Mouse (Mus musculus) lung, embryonic 14.5 days (tissue): ENCODE measurements at regions not wholly inside any gene's neighbourhood (a gene's known extent, or its start where the extent isn't known, plus 50 kb on each side); places are given as distances from the start of the nearest gene placed in this dataset.
A peak's percentile ranks its signal among the peaks of the same experiment; 100 is the strongest.

Experiments used
- ATAC-seq: fragments of 200-750 bp; cut with Nextera tagmentation; 2 replicates; pipeline ENCODE4 v1.8.0; 2017; ENCODE audit warnings: mild to moderate bottlenecking, moderate TSS enrichment, moderate library complexity; ENCODE audit not compliant: insufficient read depth
- DNase-seq: peaks from one replicate; pipeline ENCODE4 v3.0.0-alpha.2; 2015
- H3K27ac ChIP-seq: fragments of 300-500 bp; sonication (generic); 2 replicates; pipeline ENCODE4 v1.5.1; 2014; ENCODE audit warnings: low read depth, mild to moderate bottlenecking, moderate library complexity
- H3K27me3 ChIP-seq: fragments of 300-500 bp; sonication (generic); 2 replicates; pipeline ENCODE4 v1.6.1; 2014; ENCODE audit warnings: low read length, control low read depth; ENCODE audit not compliant: insufficient read depth
- H3K36me3 ChIP-seq: fragments of 300-500 bp; sonication (generic); 2 replicates; pipeline ENCODE4 v1.6.1; 2014; ENCODE audit warnings: control low read depth; ENCODE audit not compliant: insufficient read depth
- H3K4me1 ChIP-seq: fragments of 300-500 bp; sonication (generic); 2 replicates; pipeline ENCODE4 v1.6.1; 2014; ENCODE audit warnings: antibody characterized with exemption, control low read depth; ENCODE audit not compliant: insufficient read depth
- H3K4me2 ChIP-seq: fragments of 300-500 bp; sonication (generic); 2 replicates; pipeline ENCODE4 v1.6.1; 2014; ENCODE audit warnings: mild to moderate bottlenecking
- H3K4me3 ChIP-seq: fragments of 300-500 bp; sonication (generic); 2 replicates; pipeline ENCODE4 v1.5.1; 2014; ENCODE audit warnings: low read depth, low read length
- H3K9ac ChIP-seq: fragments of 300-500 bp; sonication (generic); 2 replicates; pipeline ENCODE4 v1.6.1; 2014
- H3K9me3 ChIP-seq: fragments of 300-500 bp; sonication (generic); 2 replicates; pipeline ENCODE4 v1.6.1; 2016; ENCODE audit warnings: low read depth, low read length, control low read depth
- CTCF ChIP-seq: IDR thresholded peaks from 2 replicates; pipeline ENCODE4 v1.5.1; 2016; ENCODE audit warnings: antibody characterized with exemption, low read depth
- WGBS: fragments of 180-500 bp; shearing (Covaris S2); extraction: QIAGEN DNeasy Blood & Tissue Kit; methylation state at CpG from one replicate; pipeline ENCODE4 v1.1.7; 2014; 5-methylcytosine and 5-hydroxymethylcytosine counted together

- H3K9me3 ChIP-seq = no peaks in the 10 kb centered on the region
- H3K36me3 ChIP-seq = no peaks in the 10 kb centered on the region
- no peak overlapping the region for H3K9ac ChIP-seq
- H3K4me2 ChIP-seq = no peak overlapping the region
- no peaks in the 10 kb centered on the region for H3K4me1 ChIP-seq
- DNase-seq = no peak
- 40% methylated on average over 19 of the region's 19 CpGs for WGBS
- no peak overlapping the region for H3K27ac ChIP-seq
- TF ChIP-seq CTCF = no peak
- H3K27me3 ChIP-seq = no peaks in the 10 kb centered on the region
- no peak overlapping the region for H3K4me3 ChIP-seq
- ATAC-seq = no peak
These were observed 279.4 kb upstream of the Pard3b start for GRCm38 (mm10) chr1:61359011-61359930.

- no peaks in the 10 kb centered on the region for H3K36me3 ChIP-seq
- H3K4me3 ChIP-seq = no peak overlapping the region
- 43% methylated on average over 4 of the region's 4 CpGs for WGBS
- H3K27ac ChIP-seq = no peak overlapping the region
- H3K9me3 ChIP-seq = no peaks in the 10 kb centered on the region
- no peak overlapping the region for H3K4me2 ChIP-seq
- no peaks in the 10 kb centered on the region for H3K27me3 ChIP-seq
- no peak for TF ChIP-seq CTCF
- H3K4me1 ChIP-seq = 0 out of 2 replicates have a peak, but pooled peaks cover 3% of the 10 kb centered on the region
- no peak for ATAC-seq
- no peak for DNase-seq
- H3K9ac ChIP-seq = no peak overlapping the region
These were observed 266.0 kb upstream of the Pard3b start for GRCm38 (mm10) chr1:61372581-61372980.

- peak overlapping the region; percentile 19; the same call in 1 of the 2 replicates for H3K27ac ChIP-seq
- WGBS = 38% methylated on average over 17 of the region's 17 CpGs
These were observed 264.7 kb upstream of the Pard3b start for GRCm38 (mm10) chr1:61373661-61374491.

GRCm38 (mm10) chr1:61376417-61376816 lies 262.2 kb upstream of the Pard3b start:
- Histone ChIP-seq H3K36me3 (no peaks in the 10 kb centered on the region), H3K4me2 (peak overlapping the region; percentile 50; the same call in 1 of the 2 replicates), H3K27ac (no peak overlapping the region), H3K9me3 (no peaks in the 10 kb centered on the region), H3K27me3 (no peaks in the 10 kb centered on the region), H3K9ac (no peak overlapping the region), H3K4me1 (0 out of 2 replicates have a peak, but pooled peaks cover 3% of the 10 kb centered on the region), H3K4me3 (no peak overlapping the region)
- ATAC-seq (0 out of 2 replicates have a peak, but pooled peaks have one; percentile 20), DNase-seq (peak; percentile 26)
- TF ChIP-seq CTCF = no peak
- 42% methylated on average over 4 of the region's 4 CpGs for WGBS

More at GRCm38 (mm10) chr1:61373661-61374491, 264.7 kb upstream of the Pard3b start:
- Histone ChIP-seq H3K4me3 (no peak overlapping the region), H3K36me3 (no peaks in the 10 kb centered on the region), H3K9me3 (no peaks in the 10 kb centered on the region), H3K27me3 (no peaks in the 10 kb centered on the region), H3K4me1 (0 out of 2 replicates have a peak, but pooled peaks cover 3% of the 10 kb centered on the region), H3K9ac (no peak overlapping the region), H3K4me2 (no peak overlapping the region; the same call in 1 of the 2 replicates)
- ATAC-seq (peak; percentile 67; the same call in 1 of the 2 replicates), DNase-seq (peak; percentile 65)
- no peak for TF ChIP-seq CTCF

- Histone ChIP-seq H3K36me3 (no peaks in the 10 kb centered on the region), H3K27me3 (no peaks in the 10 kb centered on the region), H3K4me1 (0 out of 2 replicates have a peak, but pooled peaks cover 3% of the 10 kb centered on the region), H3K4me3 (no peak overlapping the region), H3K27ac (no peak overlapping the region), H3K9me3 (no peaks in the 10 kb centered on the region), H3K4me2 (peak overlapping the region; percentile 50), H3K9ac (no peak overlapping the region)
- DNase-seq = peak; percentile 91
- TF ChIP-seq CTCF = peak; percentile 81
- 0 out of 2 replicates have a peak, but pooled peaks have one; percentile 3 for ATAC-seq
- 3% methylated on average over 7 of the region's 7 CpGs for whole genome bisulfite sequencing
These were observed 261.6 kb upstream of the Pard3b start for GRCm38 (mm10) chr1:61377070-61377469.

GRCm38 (mm10) chr1:61378240-61378639 lies 260.4 kb upstream of the Pard3b start:
- 0 out of 2 replicates have a peak, but pooled peaks cover 3% of the 10 kb centered on the region for H3K4me1 ChIP-seq
- peak; percentile 41 for DNase-seq
- no peaks in the 10 kb centered on the region for H3K9me3 ChIP-seq
- no peak overlapping the region for H3K9ac ChIP-seq
- H3K4me3 ChIP-seq = no peak overlapping the region
- TF ChIP-seq CTCF = no peak
- no peaks in the 10 kb centered on the region for H3K27me3 ChIP-seq
- 0 out of 2 replicates have a peak, but pooled peaks have one; percentile 29 for ATAC-seq
- no peak overlapping the region for H3K27ac ChIP-seq
- 29% methylated on average over 8 of the region's 8 CpGs for WGBS
- no peak overlapping the region for H3K4me2 ChIP-seq
- H3K36me3 ChIP-seq = no peaks in the 10 kb centered on the region
